Mouse (Mus musculus) spleen, adult 2 months (tissue): ENCODE data around the gene Mettl7a3.

Experiments
- CTCF ChIP-seq: fragments of 200-500 bp; IDR thresholded peaks from 2 replicates; pipeline ENCODE4 v1.5.1; 2011; ENCODE audit warnings: mild to moderate bottlenecking, inconsistent platforms; ENCODE audit not compliant: insufficient read depth, insufficient read length, insufficient replicate concordance; ENCODE audit errors: extremely low read depth
- POLR2A ChIP-seq: fragments of 200-500 bp; IDR thresholded peaks from 2 replicates; pipeline ENCODE4 v1.6.1; 2011; ENCODE audit warnings: low read depth, low read length, inconsistent platforms

GRCm38 (mm10) chr15:100334629-100335028 is at the start of gene Mettl7a3:
- no peak for TF ChIP-seq CTCF
- TF ChIP-seq POLR2A: no peak
